Mouse (Mus musculus): ENCODE measurements around the gene Tead2. TPM values are rescaled to one million over a fixed set of nuclear protein-coding genes. Genes with fewer than 3 reads are reported as not detected.
A peak's percentile ranks its signal among the peaks of the same experiment; 100 is the strongest.

Tead2 gene
- polyA plus RNA-seq, 1 experiment from 2014 or later: 222 TPM

GRCm38 (mm10) chr7:45233580-45234332 lies 18.2 kb downstream of the Tead2 start:
- Histone ChIP-seq H3K27ac (ENCODE audit: low read depth) (no peak overlapping the region), H3K9ac (peak overlapping the region; percentile 29), H3K9me3 (ENCODE audit: low read depth, low read length) (no peaks in the 10 kb centered on the region), H3K27me3 (ENCODE audit: insufficient read depth, low read length) (no peaks in the 10 kb centered on the region), H3K4me3 (ENCODE audit: low read depth, low read length) (no peak overlapping the region), H3K36me3 (ENCODE audit: insufficient read depth) (peaks cover 51% of the 10 kb centered on the region), H3K4me1 (ENCODE audit: insufficient read depth) (peaks cover 3% of the 10 kb centered on the region; the same call in 1 of the 2 replicates), H3K4me2 (peak overlapping the region; percentile 58)
- no peak for TF ChIP-seq CTCF (IDR thresholded peaks at IDR 0.05; ENCODE audit: low read depth)
- DNase-seq (peak; percentile 30), ATAC-seq (ENCODE audit: insufficient read depth) (0 out of 2 replicates have a peak, but pooled peaks have one; percentile 0)
- 33% methylated on average over 20 of the region's 20 CpGs for WGBS

- ATAC-seq (ENCODE audit: insufficient read depth) (peak; percentile 9), DNase-seq (peak; percentile 60)
- peak overlapping the region; percentile 36; the same call in 1 of the 2 replicates for H3K27ac ChIP-seq (ENCODE audit: low read depth)
- H3K4me1 ChIP-seq (ENCODE audit: insufficient read depth): peaks cover 3% of the 10 kb centered on the region; the same call in 1 of the 2 replicates
- H3K9ac ChIP-seq: peak overlapping the region; percentile 29
- peak overlapping the region; percentile 22; the same call in 1 of the 2 replicates for H3K4me3 ChIP-seq (ENCODE audit: low read depth, low read length)
- peak overlapping the region; percentile 58 for H3K4me2 ChIP-seq
- WGBS: 14% methylated on average over 29 of the region's 29 CpGs
- peaks cover 45% of the 10 kb centered on the region for H3K36me3 ChIP-seq (ENCODE audit: insufficient read depth)
- H3K27me3 ChIP-seq (ENCODE audit: insufficient read depth, low read length): no peaks in the 10 kb centered on the region
- H3K9me3 ChIP-seq (ENCODE audit: low read depth, low read length): no peaks in the 10 kb centered on the region
- TF ChIP-seq CTCF (IDR thresholded peaks at IDR 0.05; ENCODE audit: low read depth): no peak; the same call in 1 of the 2 replicates
Observed at GRCm38 (mm10) chr7:45234333-45234841, 18.8 kb downstream of the Tead2 start.

DNA sequence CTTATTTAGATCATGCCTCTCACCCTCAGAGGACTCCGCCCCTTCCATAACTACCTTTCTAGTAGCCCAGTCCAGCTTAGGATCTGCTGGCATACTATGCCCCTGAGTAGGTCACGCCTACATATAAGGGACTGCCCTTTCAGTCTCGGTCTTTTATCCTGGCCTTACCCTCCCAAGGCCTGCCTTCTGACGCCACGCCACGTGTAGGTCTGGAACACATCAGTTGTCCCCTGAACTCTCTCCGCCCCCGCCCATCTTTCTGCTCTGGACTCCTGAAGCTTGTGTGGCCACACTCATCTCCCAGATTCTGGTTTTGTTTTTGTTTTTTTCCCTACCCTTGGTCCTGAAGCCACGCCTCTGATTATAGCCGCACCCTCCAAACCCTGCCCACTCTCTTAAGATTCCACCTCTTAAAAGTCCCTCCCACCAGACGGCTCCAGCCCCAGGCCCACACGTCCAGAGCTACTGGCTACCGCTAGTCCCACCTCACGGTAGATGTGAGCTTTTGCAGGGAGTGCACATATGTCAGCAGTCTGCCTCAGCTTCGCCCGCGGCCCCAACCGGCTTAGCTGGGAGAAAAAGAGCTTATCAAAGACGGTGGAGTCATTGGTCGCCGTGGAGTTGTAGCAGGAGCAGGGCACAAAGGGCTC lies 19.5 kb downstream of the Tead2 start:
- peak overlapping the region; percentile 36; the same call in 1 of the 2 replicates for H3K27ac ChIP-seq (ENCODE audit: low read depth)
- H3K9ac ChIP-seq: peak overlapping the region; percentile 32
- peaks cover 38% of the 10 kb centered on the region for H3K36me3 ChIP-seq (ENCODE audit: insufficient read depth)
- peaks cover 3% of the 10 kb centered on the region; the same call in 1 of the 2 replicates for H3K4me1 ChIP-seq (ENCODE audit: insufficient read depth)
- peak overlapping the region; percentile 58 for H3K4me2 ChIP-seq
- no peaks in the 10 kb centered on the region for H3K27me3 ChIP-seq (ENCODE audit: insufficient read depth, low read length)
- TF ChIP-seq CTCF (IDR thresholded peaks at IDR 0.05; ENCODE audit: low read depth): peak; percentile 3; the same call in 1 of the 2 replicates
- ATAC-seq (ENCODE audit: insufficient read depth) (peak; percentile 87), DNase-seq (peak; percentile 85)
- H3K4me3 ChIP-seq (ENCODE audit: low read depth, low read length): peak overlapping the region; percentile 22; the same call in 1 of the 2 replicates
- no peaks in the 10 kb centered on the region for H3K9me3 ChIP-seq (ENCODE audit: low read depth, low read length)
- 6% methylated on average over 21 of the region's 21 CpGs for WGBS

GRCm38 (mm10) chr7:45235656-45236180 lies 20.2 kb downstream of the Tead2 start:
- Histone ChIP-seq H3K9ac (peak overlapping the region; percentile 32), H3K4me1 (ENCODE audit: insufficient read depth) (peaks cover 7% of the 10 kb centered on the region)

DNA sequence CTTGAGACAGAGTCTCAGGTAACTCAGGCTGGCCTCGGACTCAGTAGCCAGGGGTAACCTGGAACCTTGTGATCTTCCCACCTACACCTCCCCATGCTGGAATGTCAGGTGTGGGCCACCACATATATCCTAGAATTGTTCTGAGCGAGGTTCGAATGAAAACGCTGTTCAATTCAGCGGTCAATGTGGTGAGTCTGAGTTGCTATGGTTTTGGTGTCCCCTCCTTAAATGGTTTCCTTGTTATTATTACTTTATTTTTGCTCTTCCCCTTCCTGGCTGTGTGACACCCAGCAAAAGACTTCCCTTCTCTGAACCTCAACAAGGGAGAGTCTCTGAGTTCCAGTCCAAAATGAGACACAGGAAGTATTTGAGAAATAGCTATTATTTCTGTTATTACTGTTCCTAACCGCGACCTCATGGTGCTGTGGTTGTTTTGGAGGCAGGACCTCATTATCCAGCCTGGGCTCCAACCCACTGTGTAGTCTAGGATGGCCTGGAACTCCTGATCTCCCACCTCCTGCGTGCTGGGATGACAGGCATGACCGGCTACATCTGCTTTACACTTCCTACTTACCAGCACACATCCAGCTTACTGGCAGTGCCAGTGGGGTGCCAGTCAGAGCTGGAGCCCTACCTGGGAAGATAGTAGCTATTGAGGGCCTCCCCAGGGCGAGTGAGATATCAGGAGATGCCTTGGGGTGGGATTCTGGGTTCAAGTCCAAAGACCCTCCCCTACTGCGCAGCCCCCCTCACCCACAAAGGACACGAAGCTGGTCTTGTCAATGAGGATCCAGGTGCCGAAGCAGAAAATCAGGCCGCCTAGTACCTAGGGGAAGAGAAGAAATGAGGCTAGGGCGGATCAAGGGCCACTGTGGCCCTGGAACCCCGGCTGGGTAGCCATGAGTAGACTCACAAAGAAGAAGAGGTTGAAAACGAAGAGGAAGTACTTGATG lies 22.5 kb downstream of the Tead2 start:
- DNase-seq: no peak
- WGBS: 70% methylated on average over 17 of the region's 17 CpGs

More at GRCm38 (mm10) chr7:45235656-45236180, 20.2 kb downstream of the Tead2 start:
- Histone ChIP-seq H3K4me2 (peak overlapping the region; percentile 58), H3K27ac (ENCODE audit: low read depth) (no peak overlapping the region), H3K9me3 (ENCODE audit: low read depth, low read length) (no peaks in the 10 kb centered on the region), H3K36me3 (ENCODE audit: insufficient read depth) (peaks cover 35% of the 10 kb centered on the region), H3K4me3 (ENCODE audit: low read depth, low read length) (peak overlapping the region; percentile 22; the same call in 1 of the 2 replicates), H3K27me3 (ENCODE audit: insufficient read depth, low read length) (no peaks in the 10 kb centered on the region)
- peak; percentile 21 for ATAC-seq (ENCODE audit: insufficient read depth)
- no peak for TF ChIP-seq CTCF (IDR thresholded peaks at IDR 0.05; ENCODE audit: low read depth)
- WGBS: 28% methylated on average over 17 of the region's 17 CpGs
- DNase-seq: peak; percentile 31

More for the DNA sequence above, 22.5 kb downstream of the Tead2 start:
- peaks cover 12% of the 10 kb centered on the region for H3K36me3 ChIP-seq (ENCODE audit: insufficient read depth)
- H3K27ac ChIP-seq (ENCODE audit: low read depth): no peak overlapping the region
- ATAC-seq (ENCODE audit: insufficient read depth): no peak
- H3K4me1 ChIP-seq (ENCODE audit: insufficient read depth): peaks cover 8% of the 10 kb centered on the region
- H3K9me3 ChIP-seq (ENCODE audit: low read depth, low read length): no peaks in the 10 kb centered on the region
- H3K4me3 ChIP-seq (ENCODE audit: low read depth, low read length): no peak overlapping the region
- 0 out of 2 replicates have a peak overlapping the region, but pooled peaks have one; percentile 1 for H3K4me2 ChIP-seq
- no peak overlapping the region for H3K9ac ChIP-seq
- no peaks in the 10 kb centered on the region for H3K27me3 ChIP-seq (ENCODE audit: insufficient read depth, low read length)
- TF ChIP-seq CTCF (IDR thresholded peaks at IDR 0.05; ENCODE audit: low read depth): no peak

Data from lung, embryonic 14.5 days (tissue).